Mouse (Mus musculus): ENCODE measurements around the gene Bin2. TPM values are rescaled to one million over a fixed set of nuclear protein-coding genes. Genes with fewer than 3 reads are reported as not detected.

Gene Bin2
- 3.8 and 4.2 TPM in 2 replicates for polyA plus RNA-seq (2014; fragmentation: Nextera tagmentation; extraction: Ambion mirVana)

- no peaks in the 10 kb centered on the region for H3K4me1 ChIP-seq (ENCODE audit: control insufficient read depth, insufficient read depth, low read length)
- 93% methylated on average over 20 of the region's 20 CpGs for WGBS
- no peaks in the 10 kb centered on the region for H3K9me3 ChIP-seq (ENCODE audit: control insufficient read depth, low read length)
- DNase-seq (ENCODE audit: low spot score) (no peak), ATAC-seq (ENCODE audit: insufficient number of reproducible peaks, low FRiP score, low TSS enrichment, low read depth) (no peak)
- no peak within 1 kb of the TSS for H3K4me2 ChIP-seq (ENCODE audit: low read depth, severe bottlenecking)
- H3K4me3 ChIP-seq (ENCODE audit: low read depth, low read length), result no peak within 1 kb of the TSS
- H3K27ac ChIP-seq (replicated peaks; ENCODE audit: low read depth, low read length), result no peak within 1 kb of the TSS
- no peaks in the 10 kb centered on the region for H3K36me3 ChIP-seq (ENCODE audit: control insufficient read depth, insufficient read depth, low read length)
- H3K9ac ChIP-seq (ENCODE audit: low read length), result no peak within 1 kb of the TSS
- H3K27me3 ChIP-seq (ENCODE audit: control insufficient read depth, insufficient read depth, low read length), result no peaks in the 10 kb centered on the region
Measured at GRCm38 (mm10) chr15:100669337-100669736, at the start of gene Bin2. TSS of gene Bin2 (minus strand) at chr15:100669553.

GRCm38 (mm10) chr15:100718572-100718971 lies 49.2 kb upstream of the Bin2 start:
- Histone ChIP-seq H3K4me1 (ENCODE audit: control insufficient read depth, insufficient read depth, low read length) (no peaks in the 10 kb centered on the region), H3K9ac (ENCODE audit: low read length) (no peak overlapping the region), H3K27me3 (ENCODE audit: control insufficient read depth, insufficient read depth, low read length) (no peaks in the 10 kb centered on the region), H3K9me3 (ENCODE audit: control insufficient read depth, low read length) (no peaks in the 10 kb centered on the region), H3K27ac (replicated peaks; ENCODE audit: low read depth, low read length) (no peak overlapping the region), H3K4me3 (ENCODE audit: low read depth, low read length) (no peak overlapping the region), H3K36me3 (ENCODE audit: control insufficient read depth, insufficient read depth, low read length) (no peaks in the 10 kb centered on the region), H3K4me2 (ENCODE audit: low read depth, severe bottlenecking) (no peak overlapping the region)
- 80% methylated on average over 11 of the region's 11 CpGs for WGBS
- ATAC-seq (ENCODE audit: insufficient number of reproducible peaks, low FRiP score, low TSS enrichment, low read depth) (no peak), DNase-seq (ENCODE audit: low spot score) (no peak)

- Histone ChIP-seq H3K9me3 (ENCODE audit: control insufficient read depth, low read length) (no peaks in the 10 kb centered on the region), H3K27me3 (ENCODE audit: control insufficient read depth, insufficient read depth, low read length) (no peaks in the 10 kb centered on the region), H3K4me1 (ENCODE audit: control insufficient read depth, insufficient read depth, low read length) (no peaks in the 10 kb centered on the region), H3K27ac (replicated peaks; ENCODE audit: low read depth, low read length) (no peak overlapping the region), H3K9ac (ENCODE audit: low read length) (no peak overlapping the region), H3K36me3 (ENCODE audit: control insufficient read depth, insufficient read depth, low read length) (no peaks in the 10 kb centered on the region), H3K4me3 (ENCODE audit: low read depth, low read length) (no peak overlapping the region), H3K4me2 (ENCODE audit: low read depth, severe bottlenecking) (no peak overlapping the region)
- 85% methylated on average over 6 of the region's 6 CpGs for WGBS
- ATAC-seq (ENCODE audit: insufficient number of reproducible peaks, low FRiP score, low TSS enrichment, low read depth), result no peak
- DNase-seq (ENCODE audit: low spot score), result no peak
Measured at GRCm38 (mm10) chr15:100717933-100718332, 48.6 kb upstream of the Bin2 start.

DNA sequence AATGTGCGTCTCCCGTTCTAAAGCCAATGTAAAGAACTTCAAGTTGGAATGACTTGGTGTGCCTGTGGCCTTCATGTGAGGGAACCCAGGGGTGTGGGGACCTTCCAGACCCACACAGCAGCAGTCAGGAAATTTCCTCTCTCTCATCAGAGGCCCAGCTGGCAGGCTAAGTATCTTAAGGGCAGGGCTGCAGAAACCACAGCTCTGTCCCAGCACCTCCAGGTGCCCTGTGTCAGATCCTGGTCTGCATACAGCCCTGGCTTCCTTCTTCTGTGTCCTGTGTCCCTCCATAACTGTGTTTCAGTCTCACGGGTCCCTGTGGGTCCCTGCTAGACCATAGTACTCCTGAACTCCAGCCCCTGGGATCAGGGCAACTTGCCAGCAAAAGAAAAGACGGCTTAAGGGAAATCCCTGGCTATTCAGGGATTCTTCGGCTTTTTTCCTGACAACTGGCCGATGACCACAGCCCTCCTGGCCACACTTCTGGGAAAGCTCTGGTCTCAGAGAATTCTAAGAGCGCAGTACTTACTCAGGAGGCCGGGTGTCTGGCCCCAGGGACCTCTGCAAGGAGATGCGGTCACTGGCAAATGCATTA lies 46.1 kb upstream of the Bin2 start:
- Histone ChIP-seq H3K36me3 (ENCODE audit: control insufficient read depth, insufficient read depth, low read length) (no peaks in the 10 kb centered on the region), H3K9ac (ENCODE audit: low read length) (no peak overlapping the region), H3K4me1 (ENCODE audit: control insufficient read depth, insufficient read depth, low read length) (no peaks in the 10 kb centered on the region), H3K27ac (replicated peaks; ENCODE audit: low read depth, low read length) (no peak overlapping the region), H3K9me3 (ENCODE audit: control insufficient read depth, low read length) (no peaks in the 10 kb centered on the region; the same call in 1 of the 2 replicates), H3K4me2 (ENCODE audit: low read depth, severe bottlenecking) (no peak overlapping the region), H3K4me3 (ENCODE audit: low read depth, low read length) (no peak overlapping the region), H3K27me3 (ENCODE audit: control insufficient read depth, insufficient read depth, low read length) (no peaks in the 10 kb centered on the region)
- no peak for DNase-seq (ENCODE audit: low spot score)
- 80% methylated on average over 9 of the region's 9 CpGs for WGBS
- ATAC-seq (ENCODE audit: insufficient number of reproducible peaks, low FRiP score, low TSS enrichment, low read depth), result no peak

DNA sequence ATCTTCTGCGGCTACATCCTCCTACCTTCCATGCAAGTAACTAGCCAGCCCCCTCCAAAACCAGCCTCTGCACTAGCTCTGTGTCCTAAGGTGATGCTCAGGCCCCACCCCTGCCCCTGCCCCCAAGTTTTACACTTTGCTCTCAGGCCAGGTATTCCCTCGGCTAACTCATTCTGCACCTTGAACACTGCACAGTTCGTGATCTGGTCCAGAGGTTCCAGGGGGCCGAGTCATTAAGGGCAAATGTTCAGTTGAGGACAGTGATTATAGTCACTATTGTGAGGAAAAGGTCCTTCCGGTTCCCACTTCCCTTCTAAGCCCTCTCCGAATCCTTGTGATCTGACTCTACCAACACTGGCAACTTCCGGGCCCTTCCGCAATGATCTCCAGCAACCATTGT lies 45.1 kb upstream of the Bin2 start:
- no peaks in the 10 kb centered on the region; the same call in 1 of the 2 replicates for H3K9me3 ChIP-seq (ENCODE audit: control insufficient read depth, low read length)
- H3K9ac ChIP-seq (ENCODE audit: low read length), result no peak overlapping the region
- DNase-seq (ENCODE audit: low spot score) (no peak), ATAC-seq (ENCODE audit: insufficient number of reproducible peaks, low FRiP score, low TSS enrichment, low read depth) (no peak)
- 85% methylated on average over 8 of the region's 8 CpGs for whole genome bisulfite sequencing
- no peak overlapping the region for H3K4me3 ChIP-seq (ENCODE audit: low read depth, low read length)
- no peaks in the 10 kb centered on the region for H3K27me3 ChIP-seq (ENCODE audit: control insufficient read depth, insufficient read depth, low read length)
- no peaks in the 10 kb centered on the region for H3K36me3 ChIP-seq (ENCODE audit: control insufficient read depth, insufficient read depth, low read length)
- no peak overlapping the region for H3K27ac ChIP-seq (replicated peaks; ENCODE audit: low read depth, low read length)
- no peak overlapping the region for H3K4me2 ChIP-seq (ENCODE audit: low read depth, severe bottlenecking)
- H3K4me1 ChIP-seq (ENCODE audit: control insufficient read depth, insufficient read depth, low read length), result no peaks in the 10 kb centered on the region

DNA sequence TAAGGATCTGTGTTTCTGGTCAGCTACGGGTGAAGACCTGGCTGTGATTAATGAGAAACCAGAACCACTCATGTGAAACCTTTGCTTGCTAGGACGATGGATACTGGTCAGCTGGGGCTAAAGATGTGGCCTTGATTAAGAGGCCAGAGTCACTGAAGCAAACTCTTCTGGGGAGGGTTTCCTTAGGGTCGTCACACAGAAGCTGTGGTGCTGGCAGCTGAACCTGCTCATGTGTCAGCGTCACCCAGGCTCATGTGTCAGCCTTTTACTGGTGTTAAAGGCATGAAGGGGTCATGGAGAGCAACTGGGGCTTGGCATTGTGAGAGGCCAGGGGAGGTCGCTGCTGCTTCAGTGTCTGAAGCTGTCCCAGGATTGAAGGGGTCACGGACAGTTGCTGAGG lies 41.5 kb upstream of the Bin2 start:
- Histone ChIP-seq H3K9me3 (ENCODE audit: control insufficient read depth, low read length) (no peaks in the 10 kb centered on the region; the same call in 1 of the 2 replicates), H3K4me1 (ENCODE audit: control insufficient read depth, insufficient read depth, low read length) (no peaks in the 10 kb centered on the region), H3K4me2 (ENCODE audit: low read depth, severe bottlenecking) (no peak overlapping the region), H3K27ac (replicated peaks; ENCODE audit: low read depth, low read length) (no peak overlapping the region), H3K27me3 (ENCODE audit: control insufficient read depth, insufficient read depth, low read length) (no peaks in the 10 kb centered on the region), H3K36me3 (ENCODE audit: control insufficient read depth, insufficient read depth, low read length) (no peaks in the 10 kb centered on the region), H3K4me3 (ENCODE audit: low read depth, low read length) (no peak overlapping the region), H3K9ac (ENCODE audit: low read length) (no peak overlapping the region)
- ATAC-seq (ENCODE audit: insufficient number of reproducible peaks, low FRiP score, low TSS enrichment, low read depth), result no peak
- 47% methylated on average over 6 of the region's 6 CpGs for WGBS
- no peak for DNase-seq (ENCODE audit: low spot score)

DNA sequence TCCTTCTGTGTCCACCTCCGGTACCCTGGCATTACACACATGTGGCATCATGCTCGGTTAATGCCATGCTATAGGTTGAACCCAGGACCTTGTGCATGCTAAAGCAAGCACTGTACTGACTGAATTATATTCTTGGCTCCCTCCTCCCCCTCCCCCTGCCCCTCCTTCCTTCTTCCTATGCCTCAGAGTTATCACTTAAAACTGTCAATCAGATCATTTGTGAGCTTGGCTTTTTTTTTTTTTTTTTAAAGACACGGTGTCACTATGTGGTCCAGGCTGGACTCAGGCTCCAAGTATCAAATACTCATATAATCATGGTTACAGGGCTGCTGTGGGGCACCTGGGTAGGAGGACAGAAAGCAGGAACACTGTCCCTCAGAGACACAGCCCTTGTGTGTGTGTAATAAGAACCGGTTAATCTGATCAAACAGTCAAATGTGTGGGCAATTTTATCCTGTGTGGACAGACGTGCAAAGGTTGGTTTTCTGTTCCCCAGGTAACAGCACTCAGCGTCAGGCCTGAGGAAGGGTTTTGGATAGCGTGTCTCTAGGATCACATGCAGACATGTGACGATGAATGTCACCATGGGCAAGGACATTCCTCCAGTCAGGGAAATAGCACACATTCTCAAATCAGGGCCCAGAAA lies 39.2 kb upstream of the Bin2 start:
- Histone ChIP-seq H3K4me3 (ENCODE audit: low read depth, low read length) (no peak overlapping the region), H3K27me3 (ENCODE audit: control insufficient read depth, insufficient read depth, low read length) (peaks cover 2% of the 10 kb centered on the region; the same call in 1 of the 2 replicates), H3K9me3 (ENCODE audit: control insufficient read depth, low read length) (no peaks in the 10 kb centered on the region; the same call in 1 of the 2 replicates), H3K27ac (replicated peaks; ENCODE audit: low read depth, low read length) (no peak overlapping the region), H3K4me2 (ENCODE audit: low read depth, severe bottlenecking) (no peak overlapping the region), H3K36me3 (ENCODE audit: control insufficient read depth, insufficient read depth, low read length) (no peaks in the 10 kb centered on the region), H3K9ac (ENCODE audit: low read length) (no peak overlapping the region), H3K4me1 (ENCODE audit: control insufficient read depth, insufficient read depth, low read length) (0 out of 2 replicates have a peak, but pooled peaks cover 3% of the 10 kb centered on the region)
- 82% methylated on average over 8 of the region's 8 CpGs for WGBS
- DNase-seq (ENCODE audit: low spot score) (no peak), ATAC-seq (ENCODE audit: insufficient number of reproducible peaks, low FRiP score, low TSS enrichment, low read depth) (no peak)

- H3K9ac ChIP-seq (ENCODE audit: low read length), result no peak overlapping the region
- H3K9me3 ChIP-seq (ENCODE audit: control insufficient read depth, low read length), result no peaks in the 10 kb centered on the region
- H3K27me3 ChIP-seq (ENCODE audit: control insufficient read depth, insufficient read depth, low read length), result peaks cover 4% of the 10 kb centered on the region; the same call in 1 of the 2 replicates
- no peak overlapping the region for H3K4me2 ChIP-seq (ENCODE audit: low read depth, severe bottlenecking)
- ATAC-seq (ENCODE audit: insufficient number of reproducible peaks, low FRiP score, low TSS enrichment, low read depth), result no peak
- H3K4me3 ChIP-seq (ENCODE audit: low read depth, low read length), result no peak overlapping the region
- H3K4me1 ChIP-seq (ENCODE audit: control insufficient read depth, insufficient read depth, low read length), result 0 out of 2 replicates have a peak, but pooled peaks cover 3% of the 10 kb centered on the region
- no peak for DNase-seq (ENCODE audit: low spot score)
- H3K27ac ChIP-seq (replicated peaks; ENCODE audit: low read depth, low read length), result no peak overlapping the region
- WGBS, result 67% methylated on average over 8 of the region's 8 CpGs
- no peaks in the 10 kb centered on the region for H3K36me3 ChIP-seq (ENCODE audit: control insufficient read depth, insufficient read depth, low read length)
Measured at GRCm38 (mm10) chr15:100706226-100706625, 36.9 kb upstream of the Bin2 start.

Data from limb, embryonic 11.5 days (tissue).